Mouse (Mus musculus): ENCODE results near the gene Ptprcap.

Ptprcap gene

GRCm38 (mm10) chr19:4192251-4192985 lies 39.0 kb downstream of the Ptprcap start:
- CTCF ChIA-PET, result interaction anchor here (0.6 to 1.1 kb wide), 3 partner anchors 15 to 143 kb away, joined by 3 to 14 read pairs (median 5); partner anchors contain the start of gene Ptprcap

GRCm38 (mm10) chr19:4193129-4193528 lies 39.7 kb downstream of the Ptprcap start:
- CTCF ChIA-PET, result no interaction called here

- CTCF ChIA-PET, result no interaction called here
These were observed 40.8 kb downstream of the Ptprcap start for GRCm38 (mm10) chr19:4194021-4194724.

GRCm38 (mm10) chr19:4194776-4195650 lies 41.6 kb downstream of the Ptprcap start:
- CTCF ChIA-PET, result no interaction called here

- CTCF ChIA-PET, result interaction anchor here (1.0 kb wide), 1 partner anchor 27 kb away, joined by 3 read pairs; no protein-coding TSS in a partner anchor
These were observed 42.6 kb downstream of the Ptprcap start for GRCm38 (mm10) chr19:4196048-4196447.

- CTCF ChIA-PET, result interaction anchor here (0.8 to 1.0 kb wide), 2 partner anchors 12 to 27 kb away, joined by 3 read pairs; no protein-coding TSS in a partner anchor
These were observed 43.1 kb downstream of the Ptprcap start for GRCm38 (mm10) chr19:4196548-4196947.

- CTCF ChIA-PET, result interaction anchor here (0.8 to 1.2 kb wide), 3 partner anchors 10 to 12 kb away, joined by 3 to 4 read pairs (median 4); no protein-coding TSS in a partner anchor
These were observed 43.8 kb downstream of the Ptprcap start for GRCm38 (mm10) chr19:4197180-4197579.

- CTCF ChIA-PET, result interaction anchor here (0.5 to 2.2 kb wide), 5 partner anchors 28 to 149 kb away, joined by 3 to 12 read pairs (median 6); no protein-coding TSS in a partner anchor
These were observed 48.0 kb downstream of the Ptprcap start, which contains the start of gene Rad9a for GRCm38 (mm10) chr19:4201291-4201909. Gene Rad9a (minus strand): TSS chr19:4201662.

GRCm38 (mm10) chr19:4202149-4202548 lies 48.7 kb downstream of the Ptprcap start:
- CTCF ChIA-PET, result interaction anchor here (1.0 to 2.2 kb wide), 2 partner anchors 28 to 60 kb away, joined by 6 to 12 read pairs; no protein-coding TSS in a partner anchor

GRCm38 (mm10) chr19:4203148-4203547 lies 49.7 kb downstream of the Ptprcap start:
- CTCF ChIA-PET, result interaction anchor here (2.5 kb wide), 1 partner anchor 25 kb away, joined by 14 read pairs; no protein-coding TSS in a partner anchor

- CTCF ChIA-PET, result interaction anchor here (0.6 to 2.5 kb wide), 2 partner anchors 24 to 50 kb away, joined by 3 to 14 read pairs; no protein-coding TSS in a partner anchor
These were observed 50.4 kb downstream of the Ptprcap start for GRCm38 (mm10) chr19:4203604-4204326.

GRCm38 (mm10) chr19:4204889-4205288 lies 51.5 kb downstream of the Ptprcap start:
- CTCF ChIA-PET, result interaction anchor here (0.7 to 2.5 kb wide), 2 partner anchors 23 to 38 kb away, joined by 3 to 14 read pairs; no protein-coding TSS in a partner anchor

Measured in spleen, embryonic (tissue).